Mouse (Mus musculus) spleen, embryonic (tissue): ENCODE data around the gene C1ql3.

Experiments
- CTCF ChIA-PET: fragments of 350-600 bp; sonication (Branson Sonifier 250); formaldehyde crosslinking; loops from one replicate; lab custom pipeline; 2022; lab: Charles Lee

The C1ql3 gene

DNA sequence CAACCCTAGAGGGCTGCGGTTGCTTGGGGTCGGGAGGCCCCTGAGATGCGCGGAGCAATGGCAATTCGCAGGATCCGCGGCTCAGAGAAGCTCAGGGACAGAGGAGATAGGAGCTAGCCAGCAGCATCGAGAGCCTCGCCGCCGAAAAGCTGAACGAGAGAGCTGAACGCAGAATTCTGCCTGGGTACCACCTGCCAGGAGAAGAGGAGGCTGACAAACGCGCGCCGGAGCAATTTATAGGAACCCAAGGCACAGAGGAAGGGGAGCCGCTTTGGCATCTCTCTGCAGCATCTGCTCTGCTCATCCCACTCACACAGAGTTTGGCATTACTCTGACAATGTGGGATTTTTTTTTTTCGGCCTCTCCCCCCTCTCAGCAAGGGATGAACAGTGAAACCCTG, at the start of gene C1ql3:
TSS of gene C1ql3 (minus strand) at position 335 of the 400 bp plus-strand sequence.
- CTCF ChIA-PET, result no interaction called here

GRCm38 (mm10) chr2:13060426-13061170, 49.0 kb upstream of the C1ql3 start:
- CTCF ChIA-PET, result no interaction called here

- CTCF ChIA-PET, result no interaction called here
Measured at GRCm38 (mm10) chr2:13048649-13049048, 37.0 kb upstream of the C1ql3 start.

DNA sequence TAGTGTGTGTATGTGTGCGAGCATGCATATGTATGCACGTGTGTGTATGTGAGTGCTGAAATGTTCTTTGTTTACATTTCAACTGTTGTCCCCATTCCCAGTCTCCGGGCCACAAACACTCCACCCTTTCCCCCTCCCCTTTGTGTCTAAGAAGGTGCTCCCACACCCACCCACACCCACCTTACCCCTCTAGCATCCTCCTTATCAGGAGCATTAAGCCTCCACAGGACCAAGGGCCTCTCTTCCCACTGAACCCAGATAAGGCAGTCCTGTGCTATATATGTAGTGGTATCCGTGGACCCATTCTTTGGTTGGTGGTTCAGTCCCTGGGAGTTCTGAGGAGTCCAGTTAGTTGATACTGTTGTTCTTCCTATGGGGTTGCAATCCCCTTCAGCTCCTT, 32.9 kb upstream of the C1ql3 start:
- CTCF ChIA-PET, result no interaction called here

DNA sequence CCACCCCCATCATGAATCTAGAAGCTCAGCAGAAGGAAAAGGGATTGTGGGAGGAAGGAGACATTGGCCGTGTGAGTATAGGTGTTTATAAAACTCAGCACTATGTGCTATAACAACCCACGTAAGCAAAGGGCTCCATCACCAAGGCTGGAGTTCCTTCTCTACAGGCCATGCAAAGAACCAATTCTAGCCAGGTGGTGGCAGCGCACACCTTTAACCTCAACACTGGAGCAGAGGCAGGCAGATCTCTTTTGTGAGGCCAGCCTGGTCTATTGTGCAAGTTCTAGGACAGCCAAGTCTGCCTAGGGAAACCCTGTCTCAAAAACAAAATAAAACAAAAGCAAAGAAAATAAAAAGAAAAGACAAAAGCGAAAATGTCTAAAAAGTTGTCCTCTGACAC, 28.2 kb upstream of the C1ql3 start:
- CTCF ChIA-PET, result interaction anchor here (0.6 kb wide), 1 partner anchor 23 kb away, joined by 3 read pairs; no protein-coding TSS in a partner anchor

DNA sequence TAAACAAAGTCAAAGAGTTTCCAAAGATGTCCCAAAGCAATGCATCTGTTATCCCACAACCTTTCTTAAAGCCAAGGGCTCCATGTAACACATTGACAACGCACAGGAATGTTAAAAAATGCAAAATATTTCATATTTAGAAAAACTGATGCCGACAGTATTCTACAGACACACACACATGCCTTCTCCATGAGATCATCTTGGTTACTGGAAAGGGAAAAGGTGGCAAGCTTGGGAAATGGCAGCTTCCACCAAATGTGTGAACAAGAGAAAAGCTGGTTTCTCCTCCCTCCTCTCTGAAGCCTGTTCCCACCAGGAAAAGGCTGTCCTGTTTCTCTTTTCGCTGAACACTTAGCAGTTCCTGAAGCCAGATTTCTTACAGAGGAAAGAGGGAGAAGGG, 27.2 kb upstream of the C1ql3 start:
- CTCF ChIA-PET, result interaction anchor here (0.5 kb wide), 1 partner anchor 444 kb away, joined by 3 read pairs; no protein-coding TSS in a partner anchor

- CTCF ChIA-PET, result no interaction called here
Measured at GRCm38 (mm10) chr2:13018861-13019260, 7.3 kb upstream of the C1ql3 start.

DNA sequence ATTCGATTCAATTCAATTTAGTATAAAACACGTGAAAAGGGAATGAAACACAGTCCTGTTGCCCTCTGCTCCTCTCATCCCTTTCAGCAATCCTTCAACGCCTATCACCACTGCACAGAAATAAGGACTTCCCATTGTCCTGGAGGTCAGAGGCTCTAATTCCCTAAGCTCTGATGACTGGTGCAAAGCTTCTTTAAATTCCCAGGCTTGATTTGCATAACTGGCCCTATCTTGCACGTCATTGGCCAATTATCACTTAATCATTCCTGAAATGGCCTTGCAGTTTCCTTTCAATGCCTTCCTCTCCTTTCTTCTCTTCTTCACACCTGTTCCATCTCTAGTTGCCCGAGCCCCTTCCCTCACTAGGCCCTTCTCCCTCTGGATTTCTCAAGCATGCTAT, 6.8 kb upstream of the C1ql3 start:
- CTCF ChIA-PET, result no interaction called here

- CTCF ChIA-PET, result no interaction called here
Measured at GRCm38 (mm10) chr2:13011973-13012372, 367 bp upstream of the C1ql3 start.

DNA sequence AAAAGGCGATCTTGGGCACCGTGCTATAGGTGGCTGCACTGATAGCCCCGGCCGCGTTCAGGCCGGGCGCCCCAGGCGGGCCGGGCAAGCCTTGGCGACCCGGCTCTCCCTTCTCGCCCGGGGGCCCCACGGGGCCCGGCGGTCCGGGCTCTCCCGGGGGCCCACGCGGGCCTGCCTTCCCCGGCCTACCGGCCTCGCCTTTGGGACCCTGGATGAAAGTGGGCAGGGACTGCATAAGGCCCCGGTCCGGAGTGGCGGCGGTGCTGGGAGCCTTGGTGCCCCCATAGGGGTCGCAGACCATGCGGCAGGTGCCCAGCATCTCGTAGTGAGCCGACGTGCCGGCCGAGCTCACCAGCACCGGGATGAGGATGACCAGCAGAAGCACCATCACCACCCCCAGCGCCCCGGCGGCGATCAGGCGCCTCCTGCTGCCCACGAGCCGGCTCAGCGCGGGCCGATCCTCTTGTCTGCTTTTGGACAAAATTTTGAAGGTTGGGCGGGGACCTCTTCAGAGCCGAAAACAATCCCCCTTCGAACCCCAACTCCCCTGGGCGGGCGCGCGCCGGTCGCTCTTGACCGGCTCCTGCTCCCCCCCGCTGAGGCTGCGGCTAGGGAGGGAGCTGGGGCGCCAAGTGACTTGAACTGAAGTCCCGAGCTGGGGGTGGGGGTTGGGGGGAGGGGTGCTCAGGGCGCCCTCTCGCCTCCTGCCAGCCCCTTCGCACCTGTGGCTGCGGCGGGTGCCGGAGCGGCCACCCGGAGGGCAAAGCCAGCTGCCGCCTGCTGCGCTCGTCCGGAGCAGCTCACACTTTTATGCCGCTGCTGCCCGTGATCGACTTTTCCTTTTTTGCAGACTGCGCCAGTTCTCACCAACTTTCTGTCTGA, 905 bp downstream of the C1ql3 start:
- CTCF ChIA-PET, result no interaction called here

DNA sequence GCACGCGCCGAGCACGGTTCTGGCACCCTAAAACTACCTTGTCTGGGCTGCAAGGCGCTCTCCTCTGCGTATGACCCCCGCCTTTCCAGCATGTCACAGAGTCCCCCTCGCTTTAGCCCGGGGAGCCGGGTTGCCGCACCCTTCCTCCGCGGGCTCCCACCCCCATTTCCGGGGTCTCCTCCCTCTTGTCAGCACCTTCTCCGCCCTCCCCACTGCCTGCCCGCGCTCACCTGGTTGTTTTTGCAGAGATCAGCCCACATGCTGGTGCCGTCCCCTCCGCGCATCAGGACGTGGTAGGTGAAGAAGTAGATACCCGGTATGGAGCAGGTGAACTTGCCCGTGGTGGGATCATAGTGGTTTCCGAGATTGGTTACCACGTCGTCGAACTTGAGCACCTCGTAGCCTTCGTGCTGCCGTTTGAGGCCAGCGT, 1.6 kb downstream of the C1ql3 start:
- CTCF ChIA-PET, result no interaction called here

DNA sequence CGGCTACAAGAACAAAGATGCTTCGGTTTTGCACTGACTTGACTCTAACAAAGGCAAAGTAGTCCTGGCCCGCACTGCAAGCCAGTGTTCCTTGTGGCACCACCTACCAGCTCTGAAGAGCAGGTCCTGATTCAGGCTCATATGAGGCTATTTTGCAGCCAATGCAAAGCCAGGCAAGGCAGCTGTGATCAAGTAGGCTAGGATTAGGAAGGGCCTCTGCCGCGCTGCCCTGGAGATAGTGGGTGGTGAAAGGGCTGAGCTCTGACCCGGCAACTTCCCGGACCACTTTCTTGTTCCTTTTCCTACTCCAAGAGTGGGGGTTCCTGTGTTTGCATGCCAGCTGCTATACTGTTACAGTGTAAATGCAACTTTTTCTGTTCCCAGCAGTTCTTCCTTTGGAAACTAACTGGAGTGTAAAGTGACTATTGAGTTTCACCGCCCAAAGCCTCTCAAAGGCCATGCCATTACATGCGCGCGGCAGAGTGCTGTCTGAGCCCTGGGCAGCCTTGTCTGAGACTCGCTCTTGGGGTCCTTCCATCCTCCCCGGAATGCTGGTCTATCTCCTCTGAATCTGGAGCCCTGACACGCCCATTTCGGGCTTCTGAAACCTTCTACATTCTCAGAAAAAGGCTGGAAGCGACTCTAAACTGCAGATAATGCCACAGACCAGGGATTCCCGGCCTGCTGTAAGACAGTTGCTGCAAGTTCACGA, 2.2 kb downstream of the C1ql3 start:
- CTCF ChIA-PET, result no interaction called here

DNA sequence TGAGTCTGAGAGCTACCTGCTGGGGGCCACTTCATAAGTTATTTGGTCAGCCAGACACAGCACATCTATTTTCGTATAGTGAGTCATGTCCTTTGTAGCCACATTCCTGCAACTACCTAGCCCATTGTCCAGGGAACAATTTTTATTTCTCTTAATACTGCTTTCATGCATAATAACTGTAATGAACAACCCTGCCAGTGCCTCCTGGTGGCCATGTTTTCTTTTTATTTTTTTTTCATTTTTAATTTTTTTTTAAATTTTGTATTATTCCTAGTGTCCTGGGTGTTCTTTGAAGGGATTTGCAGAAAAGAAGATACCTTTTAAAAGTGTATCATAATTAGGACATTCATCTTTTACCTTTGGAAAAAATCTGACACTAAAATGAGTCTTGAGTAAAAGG, 3.2 kb downstream of the C1ql3 start:
- CTCF ChIA-PET, result no interaction called here

GRCm38 (mm10) chr2:13000026-13000425, 11.6 kb downstream of the C1ql3 start:
- CTCF ChIA-PET, result no interaction called here

GRCm38 (mm10) chr2:12984901-12985732, 26.5 kb downstream of the C1ql3 start:
- CTCF ChIA-PET, result no interaction called here

GRCm38 (mm10) chr2:12978771-12979170, 32.8 kb downstream of the C1ql3 start:
- CTCF ChIA-PET, result no interaction called here

DNA sequence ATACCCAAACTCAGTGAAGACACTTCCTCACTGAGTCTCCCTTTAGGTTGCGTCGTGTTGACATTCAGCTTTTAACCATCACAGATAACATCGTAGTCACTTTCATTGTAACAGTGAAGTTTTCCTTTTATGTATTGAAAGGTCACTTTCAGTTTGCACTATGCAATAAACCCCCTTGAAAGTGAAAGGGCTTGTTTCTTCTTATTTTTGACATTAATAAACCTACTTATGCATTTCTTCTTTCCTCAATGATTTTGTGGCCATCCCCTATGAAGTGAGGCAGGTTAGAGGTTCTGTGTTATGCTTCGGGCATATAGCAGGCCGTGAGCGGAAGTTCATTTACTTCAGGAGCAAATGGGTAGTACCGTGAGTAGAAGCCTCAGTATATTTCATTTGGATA, 34.2 kb downstream of the C1ql3 start:
- CTCF ChIA-PET, result no interaction called here

- CTCF ChIA-PET, result no interaction called here
Measured at GRCm38 (mm10) chr2:12973752-12974151, 37.9 kb downstream of the C1ql3 start.

- CTCF ChIA-PET, result no interaction called here
Measured at GRCm38 (mm10) chr2:12970049-12970724, 41.4 kb downstream of the C1ql3 start.

DNA sequence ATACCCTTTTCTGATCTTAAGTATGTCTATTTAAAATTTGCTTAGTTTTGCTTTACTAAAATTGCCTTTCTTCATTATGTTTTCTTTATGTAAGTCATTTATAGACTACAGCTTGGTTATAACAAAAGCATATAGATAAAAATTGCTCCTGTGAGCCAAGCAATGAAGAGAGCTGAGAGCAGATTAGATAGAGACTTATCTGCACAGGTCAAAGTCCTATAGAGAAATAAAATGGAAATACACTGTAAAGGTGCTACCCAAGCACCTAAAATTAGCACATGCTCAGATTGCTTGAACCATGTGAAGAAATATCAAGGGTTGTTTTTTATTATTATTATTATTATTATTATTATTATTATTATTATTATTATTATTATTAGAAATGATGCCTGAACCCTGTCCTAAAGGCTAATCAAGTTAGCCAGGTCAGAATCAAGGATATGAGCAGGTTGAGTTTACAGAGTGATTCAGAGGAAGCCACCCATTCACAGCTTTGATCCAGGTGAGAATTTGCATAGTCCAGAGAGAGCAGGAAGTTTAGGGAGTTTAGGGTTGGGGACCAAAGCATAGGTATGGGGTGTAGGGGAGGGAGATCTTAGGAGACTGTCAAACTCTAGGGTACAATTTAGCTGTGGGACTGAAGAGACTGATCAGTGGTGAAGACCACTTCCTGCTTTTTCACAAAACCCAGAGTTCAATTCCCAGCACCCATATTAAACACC, 54.7 kb downstream of the C1ql3 start:
- CTCF ChIA-PET, result no interaction called here
